Mouse (Mus musculus): ENCODE results near the gene Itsn2. TPM values are rescaled to one million over a fixed set of nuclear protein-coding genes. Genes with fewer than 3 reads are reported as not detected.

Gene Itsn2
- total and polyA plus RNA-seq, 3 experiments, result 27.9 to 48.1 (median 44.4) TPM

- TF ChIP-seq BHLHE40 (IDR thresholded peaks at IDR 0.05; ENCODE audit: low read depth, low read length) (no peak), SMC3 (IDR thresholded peaks at IDR 0.05; ENCODE audit: low read depth, low read length) (no peak), SIN3A (IDR thresholded peaks at IDR 0.05; ENCODE audit: low read length) (no peak), POLR2AphosphoS2 (IDR thresholded peaks at IDR 0.05; ENCODE audit: low read depth, low read length) (no peak), ETS1 (conservative IDR thresholded peaks at IDR 0.05; ENCODE audit: low read depth, low read length) (no peak), MAZ (IDR thresholded peaks at IDR 0.05; ENCODE audit: low read depth, low read length) (no peak)
- Histone ChIP-seq H3K27me3 (replicated peaks) (no peaks in the 10 kb centered on the region), H3K36me3 (replicated peaks in 1 of 2; ENCODE audit: control insufficient read depth in 1 of 2, insufficient read depth in 1 of 2, low read length in 1 of 2) (peaks cover 38 to 68% of the 10 kb centered on the region in 2 experiments), H3K9ac (ENCODE audit: insufficient read depth, low read depth) (no peak overlapping the region), H3K4me1 (ENCODE audit: control insufficient read depth in 1 of 2, insufficient read depth in 2 of 2) (peaks cover 4 to 10% of the 10 kb centered on the region in 2 experiments; a peak in 3 of 4 replicates), H3K27ac (ENCODE audit: insufficient read depth, low read depth) (no peak overlapping the region), H3K9me3 (replicated peaks; ENCODE audit: low read length) (no peaks in the 10 kb centered on the region), H3K4me2 (ENCODE audit: insufficient read depth, low read depth, poor library complexity, severe bottlenecking) (no peak overlapping the region), H3K4me3 (replicated peaks in 1 of 3; ENCODE audit: low read depth in 2 of 3, low read length in 2 of 3, poor library complexity in 1 of 3) (no peak overlapping the region), H3K79me2 (replicated peaks; ENCODE audit: control insufficient read depth, extremely low read depth, insufficient read depth, poor library complexity, severe bottlenecking) (no peaks in the 10 kb centered on the region)
- dilution Hi-C loops (cut with MboI; ENCODE audit: extremely low pct_ligation_motif_present, extremely low pct_unique_long_range_greater_than_20kb, low sequenced_read_pairs) (no loop called here), in situ Hi-C loops (cut with MboI; ENCODE audit: low pct_ligation_motif_present, low pct_unique_long_range_greater_than_20kb, low sequenced_read_pairs) (no loop called here)
- DNase-seq (ENCODE audit: extremely low read depth), result no peak
These were observed 113.7 kb downstream of the Itsn2 start for GRCm38 (mm10) chr12:4706175-4706574.

- Histone ChIP-seq H3K4me2 (ENCODE audit: insufficient read depth, low read depth, poor library complexity, severe bottlenecking) (no peak overlapping the region), H3K27me3 (replicated peaks) (no peaks in the 10 kb centered on the region), H3K36me3 (replicated peaks in 1 of 2; ENCODE audit: control insufficient read depth in 1 of 2, insufficient read depth in 1 of 2, low read length in 1 of 2) (peaks cover 42 to 68% of the 10 kb centered on the region in 2 experiments), H3K4me1 (ENCODE audit: control insufficient read depth in 1 of 2, insufficient read depth in 2 of 2) (peaks cover 4 to 9% of the 10 kb centered on the region in 2 experiments; a peak in 3 of 4 replicates), H3K79me2 (replicated peaks; ENCODE audit: control insufficient read depth, extremely low read depth, insufficient read depth, poor library complexity, severe bottlenecking) (no peaks in the 10 kb centered on the region), H3K4me3 (replicated peaks in 1 of 3; ENCODE audit: low read depth in 2 of 3, low read length in 2 of 3, poor library complexity in 1 of 3) (no peak overlapping the region), H3K9me3 (replicated peaks; ENCODE audit: low read length) (no peaks in the 10 kb centered on the region), H3K9ac (ENCODE audit: insufficient read depth, low read depth) (no peak overlapping the region), H3K27ac (ENCODE audit: insufficient read depth, low read depth) (no peak overlapping the region)
- TF ChIP-seq ELF1 (IDR thresholded peaks at IDR 0.05; ENCODE audit: low read depth, low read length), result no peak
- TF ChIP-seq NELFE (IDR thresholded peaks at IDR 0.05; ENCODE audit: low read depth, low read length), result no peak
- TF ChIP-seq SMC3 (IDR thresholded peaks at IDR 0.05; ENCODE audit: low read depth, low read length), result no peak
- no peak for TF ChIP-seq MAZ (IDR thresholded peaks at IDR 0.05; ENCODE audit: low read depth, low read length)
- TF ChIP-seq BHLHE40 (IDR thresholded peaks at IDR 0.05; ENCODE audit: low read depth, low read length), result no peak
- TF ChIP-seq UBTF (IDR thresholded peaks at IDR 0.05; ENCODE audit: low read depth, low read length), result no peak
- no peak for TF ChIP-seq E2F4 (IDR thresholded peaks at IDR 0.05; ENCODE audit: insufficient replicate concordance, low read depth, low read length)
- no peak for TF ChIP-seq MAX (IDR thresholded peaks at IDR 0.05; ENCODE audit: low read length)
- TF ChIP-seq GABPA (IDR thresholded peaks at IDR 0.05; ENCODE audit: insufficient replicate concordance, low read depth, low read length), result no peak
- no peak for TF ChIP-seq SIN3A (IDR thresholded peaks at IDR 0.05; ENCODE audit: low read length)
- TF ChIP-seq USF2 (conservative IDR thresholded peaks at IDR 0.05; ENCODE audit: low read depth, low read length), result no peak
- no peak for TF ChIP-seq TBP (conservative IDR thresholded peaks at IDR 0.05; ENCODE audit: low read depth, low read length)
- TF ChIP-seq POLR2AphosphoS2 (IDR thresholded peaks at IDR 0.05; ENCODE audit: low read depth, low read length), result no peak
- no peak for TF ChIP-seq JUND (conservative IDR thresholded peaks at IDR 0.05; ENCODE audit: low read depth, low read length)
- no peak for TF ChIP-seq POLR2A (IDR thresholded peaks at IDR 0.05; ENCODE audit: low read depth, low read length)
- no peak for TF ChIP-seq MEF2A (IDR thresholded peaks at IDR 0.05; ENCODE audit: borderline replicate concordance, low read depth, low read length)
- no peak for TF ChIP-seq USF1 (IDR thresholded peaks at IDR 0.05; ENCODE audit: low read depth, low read length)
- TF ChIP-seq RCOR1 (conservative IDR thresholded peaks at IDR 0.05; ENCODE audit: low read depth, low read length), result no peak
- no peak for TF ChIP-seq CHD2 (IDR thresholded peaks at IDR 0.05; ENCODE audit: low read length)
- in situ Hi-C loops (cut with MboI; ENCODE audit: low pct_ligation_motif_present, low pct_unique_long_range_greater_than_20kb, low sequenced_read_pairs) (no loop called here), dilution Hi-C loops (cut with MboI; ENCODE audit: extremely low pct_ligation_motif_present, extremely low pct_unique_long_range_greater_than_20kb, low sequenced_read_pairs) (no loop called here)
- DNase-seq (ENCODE audit: extremely low read depth), result no peak
These were observed 114.5 kb downstream of the Itsn2 start for GRCm38 (mm10) chr12:4706901-4707300.
